Mouse (Mus musculus): Measurements from ENCODE around the gene Mocs2.

Mocs2 gene

DNA sequence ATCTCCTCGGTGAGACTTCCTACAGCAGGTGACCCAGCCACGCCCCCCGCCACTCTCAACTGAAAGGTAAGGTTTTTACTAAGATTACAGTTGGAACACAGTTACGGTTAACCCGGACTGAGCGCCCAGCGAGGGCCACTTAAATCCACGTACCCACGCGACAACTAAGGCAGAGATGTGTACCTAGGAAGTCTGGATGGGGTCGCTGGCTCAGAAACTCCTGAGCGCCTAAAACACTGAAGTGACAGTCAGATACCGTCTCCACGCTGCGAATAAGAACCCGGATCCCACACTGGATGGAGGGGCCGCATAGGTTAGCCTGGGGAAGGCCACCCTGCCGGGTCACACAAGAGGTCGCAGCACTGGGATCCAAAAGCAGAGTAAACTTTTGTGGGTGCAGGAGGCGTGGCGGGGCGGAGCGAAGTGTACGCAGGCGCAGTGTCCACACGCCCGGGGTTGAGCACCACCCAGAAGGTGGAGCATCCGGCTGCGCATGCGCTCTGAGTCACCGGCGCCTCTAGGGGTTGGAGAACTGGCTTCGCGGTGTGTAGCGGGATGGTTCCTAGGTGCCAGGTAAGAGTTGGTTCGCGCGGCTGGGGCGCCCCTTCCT, at the start of gene Mocs2:
Mocs2 (plus strand) TSS at position 486 of the 610 bp plus-strand sequence.
- peak; percentile 95 for DNase-seq (ENCODE audit: low read depth, low spot score)

DNA sequence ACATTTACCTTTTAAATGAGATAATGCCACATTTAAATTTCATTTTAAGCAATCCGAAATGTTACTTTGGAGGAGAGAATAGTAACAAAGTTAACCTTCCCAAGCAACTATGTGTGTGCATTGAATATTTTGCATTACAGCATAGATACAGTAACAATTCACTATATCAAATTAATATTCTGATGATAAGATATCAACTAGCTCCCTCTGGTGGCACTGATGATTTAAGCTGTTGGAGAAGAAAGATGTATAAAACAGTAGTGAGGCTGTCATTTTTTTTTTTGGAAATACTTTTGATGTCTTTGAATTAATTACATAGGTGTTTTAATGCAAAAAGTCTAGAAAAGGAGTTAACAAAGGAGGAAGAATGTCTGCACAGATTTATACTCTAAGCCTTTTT, 26.5 kb upstream of the Mocs2 start:
- DNase-seq (ENCODE audit: low read depth, low spot score), result peak; percentile 48

- DNase-seq (ENCODE audit: low read depth, low spot score), result peak; percentile 76
Measured at GRCm38 (mm10) chr13:114793250-114794030, 24.6 kb upstream of the Mocs2 start.

DNA sequence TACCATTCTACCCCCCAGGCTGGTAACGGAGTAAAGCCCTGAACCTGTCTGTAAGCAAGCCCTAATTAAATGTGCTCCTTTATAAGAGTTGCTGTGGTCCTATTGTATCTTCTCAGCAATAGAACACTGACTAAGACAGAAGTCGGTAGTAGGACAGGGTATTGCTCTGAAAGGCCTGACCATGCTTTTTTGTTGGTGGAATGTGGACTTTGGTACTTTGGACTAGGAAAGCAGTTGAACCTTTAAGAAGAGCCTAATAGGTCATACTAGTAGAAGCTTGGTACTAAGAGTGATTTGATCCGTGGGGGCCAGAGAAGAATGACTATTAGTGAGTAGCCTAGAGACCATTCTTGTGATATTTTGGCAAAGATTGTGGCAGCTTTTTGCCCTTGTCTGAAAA, 16.2 kb upstream of the Mocs2 start:
- no peak for DNase-seq (ENCODE audit: low read depth, low spot score)

GRCm38 (mm10) chr13:114802971-114803370, 15.1 kb upstream of the Mocs2 start:
- no peak for DNase-seq (ENCODE audit: low read depth, low spot score)

- no peak for DNase-seq (ENCODE audit: low read depth, low spot score)
Measured at GRCm38 (mm10) chr13:114809624-114810210, 8.3 kb upstream of the Mocs2 start.

GRCm38 (mm10) chr13:114818513-114818912, 477 bp downstream of the Mocs2 start:
- DNase-seq (ENCODE audit: low read depth, low spot score), result peak; percentile 24

GRCm38 (mm10) chr13:114822871-114823270, 4.8 kb downstream of the Mocs2 start:
- DNase-seq (ENCODE audit: low read depth, low spot score), result no peak

DNA sequence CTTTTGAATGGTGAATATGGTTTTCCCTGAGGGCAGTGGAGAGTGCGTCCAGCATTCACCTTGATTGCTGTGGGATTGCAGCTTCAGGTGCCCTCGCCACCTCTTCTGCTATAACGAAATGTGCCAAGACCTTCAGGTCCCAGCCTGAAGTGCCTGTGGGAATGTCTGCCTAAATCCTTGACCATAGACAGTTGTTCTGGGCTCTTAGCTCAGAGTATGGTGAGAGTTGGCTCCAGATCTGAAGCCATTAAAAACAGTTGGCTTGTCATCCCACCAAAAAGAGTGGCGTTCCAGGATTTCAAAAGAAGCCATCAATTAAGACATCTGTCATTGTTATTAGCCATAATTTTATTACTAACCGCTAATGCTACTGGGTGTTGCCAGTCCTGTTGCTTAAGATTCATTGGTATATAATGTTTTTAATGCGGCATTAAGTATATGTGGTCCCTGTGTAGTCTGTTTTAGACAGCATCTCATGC, 7.4 kb downstream of the Mocs2 start:
- DNase-seq (ENCODE audit: low read depth, low spot score), result no peak

DNA sequence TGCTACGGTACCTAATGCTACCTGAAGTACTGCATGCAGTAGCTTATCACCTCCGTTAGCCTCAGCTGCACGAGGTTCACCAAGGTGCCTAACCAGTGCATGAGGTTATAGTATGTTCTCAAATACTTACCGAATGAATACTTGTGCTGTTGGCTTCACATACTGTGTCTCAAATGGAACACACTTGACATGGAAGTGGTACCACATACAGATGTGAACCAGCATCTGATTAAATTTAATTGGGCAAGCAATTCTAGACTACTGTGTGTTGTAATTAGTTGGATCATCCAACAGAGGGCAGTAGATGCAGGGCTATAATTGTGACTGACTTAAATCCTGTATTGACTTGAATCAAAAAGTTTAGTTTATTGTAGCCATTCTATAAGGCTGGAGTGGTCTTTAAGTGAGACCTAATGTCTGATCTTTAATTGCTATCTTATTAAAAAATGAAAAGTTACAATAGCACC, 13.4 kb downstream of the Mocs2 start:
- DNase-seq (ENCODE audit: low read depth, low spot score), result peak; percentile 65

DNA sequence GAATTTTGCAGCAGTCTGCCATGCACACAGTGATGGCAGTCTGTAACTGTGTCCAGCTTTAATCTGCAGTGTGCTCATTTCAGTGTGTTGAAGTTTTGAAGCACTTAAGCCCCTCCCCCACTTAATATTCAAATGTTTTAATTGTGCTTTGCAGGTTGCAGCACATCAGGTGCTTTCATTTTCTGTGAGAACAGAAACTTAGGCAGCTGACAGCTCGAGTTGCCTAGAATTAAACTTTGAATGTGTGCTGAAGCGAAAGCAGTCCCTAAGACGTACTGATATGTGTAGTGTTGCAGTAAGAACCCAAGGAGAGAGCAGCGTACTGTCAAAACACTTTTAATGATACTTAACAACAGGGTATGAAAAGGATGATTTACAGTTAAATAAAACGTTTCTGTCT, 14.7 kb downstream of the Mocs2 start:
- no peak for DNase-seq (ENCODE audit: low read depth, low spot score)

- DNase-seq (ENCODE audit: low read depth, low spot score), result no peak
Measured at GRCm38 (mm10) chr13:114833351-114833750, 15.3 kb downstream of the Mocs2 start.

DNA sequence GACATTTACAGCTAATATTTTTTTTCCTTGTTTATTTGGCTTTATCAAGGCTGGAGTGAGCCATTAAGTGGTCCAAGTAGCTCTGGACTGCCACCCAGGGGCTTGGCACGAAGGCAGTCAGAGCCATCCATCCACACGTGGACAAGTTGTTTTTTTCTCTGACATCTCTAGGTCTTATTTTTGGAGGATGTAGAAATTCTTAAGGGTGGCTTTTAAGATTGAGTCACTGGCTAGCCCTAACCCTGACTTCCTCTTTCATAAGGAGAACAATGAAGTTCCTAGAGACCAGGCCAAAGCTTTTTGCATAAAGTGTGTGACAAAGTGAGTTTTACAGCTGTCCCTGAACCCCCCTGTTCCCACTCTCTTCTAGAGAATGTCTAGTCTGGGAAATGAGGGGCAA, 16.5 kb downstream of the Mocs2 start:
- no peak for DNase-seq (ENCODE audit: low read depth, low spot score)

GRCm38 (mm10) chr13:114837061-114837460, 19.0 kb downstream of the Mocs2 start:
- no peak for DNase-seq (ENCODE audit: low read depth, low spot score)

GRCm38 (mm10) chr13:114838535-114838990, 20.5 kb downstream of the Mocs2 start:
- peak; percentile 97 for DNase-seq (ENCODE audit: low read depth, low spot score)

GRCm38 (mm10) chr13:114839098-114839497, 21.1 kb downstream of the Mocs2 start:
- no peak for DNase-seq (ENCODE audit: low read depth, low spot score)

DNA sequence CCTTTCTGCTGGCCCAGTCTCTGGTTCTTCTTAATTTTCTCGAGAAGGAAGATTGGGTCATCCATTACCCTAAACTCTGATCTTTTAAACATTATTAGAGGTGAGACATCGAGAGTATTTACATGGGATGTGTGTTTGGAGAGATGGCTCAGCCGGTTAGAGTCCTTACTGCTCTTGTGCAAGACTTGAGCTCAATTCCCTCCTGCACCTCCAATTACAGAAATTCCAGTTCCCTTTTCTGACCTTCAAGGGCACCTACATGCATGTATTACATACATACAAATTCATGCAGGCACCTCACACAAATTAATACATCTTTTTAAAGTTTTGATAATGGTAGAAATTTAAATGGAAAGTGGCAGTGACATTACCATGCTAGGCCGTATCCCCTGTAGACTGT, 22.5 kb downstream of the Mocs2 start:
- no peak for DNase-seq (ENCODE audit: low read depth, low spot score)

DNA sequence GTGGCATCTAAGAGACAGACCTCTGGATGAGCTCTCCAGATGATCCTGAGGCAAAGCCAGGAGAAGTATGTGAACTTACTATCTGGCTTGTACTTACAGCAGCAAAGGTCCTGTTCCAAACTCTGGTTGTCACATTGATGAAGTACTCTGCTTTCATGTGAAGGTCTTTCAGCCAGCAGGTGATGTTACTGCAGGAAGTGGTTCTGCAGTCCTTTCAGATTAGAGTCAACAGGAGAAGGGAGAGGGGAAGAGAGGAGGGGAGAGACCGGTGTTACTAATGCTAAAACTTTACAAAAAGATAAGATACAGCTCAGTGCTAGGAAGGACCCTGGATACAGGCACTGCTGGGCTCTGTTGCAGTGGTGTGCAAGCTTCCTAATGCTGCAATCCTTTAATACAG, 25.3 kb downstream of the Mocs2 start:
- no peak for DNase-seq (ENCODE audit: low read depth, low spot score)

- DNase-seq (ENCODE audit: low read depth, low spot score), result no peak
Measured at GRCm38 (mm10) chr13:114845804-114846203, 27.8 kb downstream of the Mocs2 start.

DNA sequence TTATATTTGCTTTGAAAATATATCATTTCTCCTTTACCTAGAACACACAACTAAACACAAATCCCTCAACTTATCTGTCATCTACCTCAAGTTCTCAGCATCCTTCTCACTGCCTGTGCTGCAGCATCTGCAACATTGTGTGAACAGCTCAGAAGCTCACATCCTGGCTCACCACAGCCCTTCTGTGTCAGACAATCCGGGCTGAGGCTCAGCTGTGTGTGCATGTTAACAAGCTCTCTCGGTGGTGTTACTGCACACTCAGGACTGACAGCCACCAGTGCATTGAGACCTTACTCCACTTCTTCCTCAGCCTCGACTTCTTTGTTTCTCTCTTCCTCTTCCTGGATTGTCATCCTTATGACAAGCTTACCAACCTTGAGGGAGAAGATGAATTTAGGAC, 30.9 kb downstream of the Mocs2 start:
- DNase-seq (ENCODE audit: low read depth, low spot score), result no peak

- no peak for DNase-seq (ENCODE audit: low read depth, low spot score)
Measured at GRCm38 (mm10) chr13:114852264-114853111, 34.5 kb downstream of the Mocs2 start.

- no peak for DNase-seq (ENCODE audit: low read depth, low spot score)
Measured at GRCm38 (mm10) chr13:114853152-114853551, 35.1 kb downstream of the Mocs2 start.
